Mouse (Mus musculus) spleen, adult 2 months (tissue): ENCODE measurements around the gene Zfp108. TPM values are rescaled to one million over a fixed set of nuclear protein-coding genes. Genes with fewer than 3 reads are reported as not detected.

ENCODE experiments used
- DNase-seq, 2 experiments: peaks; one replicate each; pipeline versions ENCODE4 v3.0.0 to v3.0.0-alpha.2; 2012 to 2021; ENCODE audit warnings: low spot score in 2 of 2, low read depth in 1 of 2
- H3K27ac ChIP-seq: fragments of 200-500 bp; 2 replicates; pipeline ENCODE4 v1.5.1; 2012; ENCODE audit warnings: low read length, inconsistent platforms; ENCODE audit not compliant: insufficient read depth
- H3K27me3 ChIP-seq: fragments of 200-500 bp; 2 replicates; pipeline ENCODE4 v1.6.1; 2012; ENCODE audit warnings: mild to moderate bottlenecking, moderate library complexity, low read length, inconsistent platforms; ENCODE audit not compliant: control insufficient read depth, insufficient read depth
- H3K36me3 ChIP-seq: fragments of 200-500 bp; 2 replicates; pipeline ENCODE4 v1.6.1; 2012; ENCODE audit warnings: mild to moderate bottlenecking, low read length, inconsistent platforms; ENCODE audit not compliant: control insufficient read depth, insufficient read depth
- H3K4me1 ChIP-seq: fragments of 200-500 bp; 2 replicates; pipeline ENCODE4 v1.6.1; 2011; ENCODE audit warnings: inconsistent platforms; ENCODE audit not compliant: control insufficient read depth, insufficient read depth, insufficient read length
- H3K4me3 ChIP-seq: fragments of 200-500 bp; 2 replicates; pipeline ENCODE4 v1.5.1; 2011; ENCODE audit warnings: mild to moderate bottlenecking, inconsistent platforms; ENCODE audit not compliant: insufficient read depth, insufficient read length; ENCODE audit errors: extremely low read depth
- CTCF ChIP-seq: fragments of 200-500 bp; IDR thresholded peaks from 2 replicates; pipeline ENCODE4 v1.5.1; 2011; ENCODE audit warnings: mild to moderate bottlenecking, inconsistent platforms; ENCODE audit not compliant: insufficient read depth, insufficient read length, insufficient replicate concordance; ENCODE audit errors: extremely low read depth
- POLR2A ChIP-seq: fragments of 200-500 bp; IDR thresholded peaks from 2 replicates; pipeline ENCODE4 v1.6.1; 2011; ENCODE audit warnings: low read depth, low read length, inconsistent platforms
- WGBS: fragments of 180-500 bp; shearing (Covaris S2); methylation state at CpG from one replicate; pipeline ENCODE4 v1.1.7; 2018; 5-methylcytosine and 5-hydroxymethylcytosine counted together
- polyA plus RNA-seq: library from polyadenylated mRNA; depleted of rRNA; stranded (reverse); fragments of >200 nt; gene quantifications from 2 replicates; pipeline ENCODE4 v1.2.3, GENCODE M21; 2012

Gene Zfp108
- polyA plus RNA-seq, 1 experiment = 0.16 TPM

GRCm38 (mm10) chr7:24286916-24287315, 32.3 kb downstream of the Zfp108 start:
- H3K36me3 ChIP-seq = peaks cover 6% of the 10 kb centered on the region
- H3K27ac ChIP-seq = no peak overlapping the region
- H3K4me1 ChIP-seq = no peaks in the 10 kb centered on the region
- DNase-seq = no peak
- H3K27me3 ChIP-seq = no peaks in the 10 kb centered on the region
- TF ChIP-seq CTCF = no peak
- no peak for TF ChIP-seq POLR2A
- 71% methylated on average over 4 of the region's 4 CpGs for WGBS
- no peak overlapping the region for H3K4me3 ChIP-seq

DNA sequence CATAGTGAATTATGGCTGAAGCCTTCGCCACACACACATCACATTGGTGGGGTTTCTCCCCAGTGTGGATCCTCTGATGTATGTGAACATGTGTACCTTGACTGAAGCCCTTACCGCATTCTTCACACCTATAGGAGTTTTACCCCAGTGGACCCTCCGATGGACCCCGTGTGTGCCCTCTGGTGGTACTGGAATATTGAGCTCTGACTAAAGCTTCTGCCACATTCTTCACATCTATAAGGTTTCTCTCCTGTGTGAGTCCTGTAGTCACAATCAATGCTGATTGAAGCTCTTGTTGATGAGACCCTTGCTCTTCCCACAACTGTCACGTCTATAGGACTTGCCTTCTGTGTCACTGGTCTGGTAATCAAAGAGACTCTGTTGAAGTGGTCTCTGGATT, 33.1 kb downstream of the Zfp108 start:
- Histone ChIP-seq H3K36me3 (peaks cover 10% of the 10 kb centered on the region), H3K27me3 (no peaks in the 10 kb centered on the region), H3K27ac (no peak overlapping the region), H3K4me3 (no peak overlapping the region), H3K4me1 (no peaks in the 10 kb centered on the region)
- no peak for TF ChIP-seq POLR2A
- no peak for DNase-seq
- 84% methylated on average over 5 of the region's 5 CpGs for WGBS

- 92% methylated on average over 6 of the region's 6 CpGs for WGBS
- Histone ChIP-seq H3K4me1 (no peaks in the 10 kb centered on the region), H3K27me3 (no peaks in the 10 kb centered on the region), H3K4me3 (no peak overlapping the region), H3K36me3 (peaks cover 12% of the 10 kb centered on the region), H3K27ac (no peak overlapping the region)
- TF ChIP-seq POLR2A = no peak
- no peak for TF ChIP-seq CTCF
- DNase-seq = no peak
Observed at GRCm38 (mm10) chr7:24288512-24288911, 33.9 kb downstream of the Zfp108 start.

DNA sequence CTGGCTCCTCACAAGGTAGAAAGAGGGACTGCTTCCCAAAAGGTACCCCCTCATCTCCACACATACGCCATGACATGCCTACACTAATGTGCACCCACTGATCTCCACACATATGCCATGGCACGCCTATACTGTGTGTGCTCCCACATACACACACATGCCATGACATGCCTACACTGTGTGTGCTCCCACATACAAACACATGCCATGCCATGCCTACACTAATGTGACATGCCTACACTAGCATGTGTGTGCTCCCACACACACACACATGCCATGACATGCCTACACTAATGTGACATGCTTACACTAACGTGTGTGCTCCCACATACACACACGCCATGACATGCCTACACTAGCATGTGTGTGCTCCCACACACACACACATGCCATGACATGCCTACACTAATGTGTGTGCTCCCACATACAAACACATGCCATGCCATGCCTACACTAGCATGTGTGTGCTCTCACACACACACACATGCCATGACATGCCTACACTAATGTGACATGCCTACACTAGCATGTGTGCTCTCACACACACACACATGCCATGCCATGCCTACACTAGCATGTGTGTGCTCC, 35.6 kb downstream of the Zfp108 start:
- Histone ChIP-seq H3K27ac (no peak overlapping the region), H3K27me3 (no peaks in the 10 kb centered on the region), H3K36me3 (peaks cover 17% of the 10 kb centered on the region), H3K4me1 (no peaks in the 10 kb centered on the region), H3K4me3 (no peak overlapping the region)
- TF ChIP-seq CTCF = no peak
- TF ChIP-seq POLR2A = no peak
- WGBS = 94% methylated on average over 4 of the region's 4 CpGs
- no peak for DNase-seq

GRCm38 (mm10) chr7:24291387-24292090, 36.9 kb downstream of the Zfp108 start:
- TF ChIP-seq POLR2A (no peak), CTCF (no peak)
- H3K36me3 ChIP-seq = peaks cover 18% of the 10 kb centered on the region
- no peaks in the 10 kb centered on the region for H3K27me3 ChIP-seq

DNA sequence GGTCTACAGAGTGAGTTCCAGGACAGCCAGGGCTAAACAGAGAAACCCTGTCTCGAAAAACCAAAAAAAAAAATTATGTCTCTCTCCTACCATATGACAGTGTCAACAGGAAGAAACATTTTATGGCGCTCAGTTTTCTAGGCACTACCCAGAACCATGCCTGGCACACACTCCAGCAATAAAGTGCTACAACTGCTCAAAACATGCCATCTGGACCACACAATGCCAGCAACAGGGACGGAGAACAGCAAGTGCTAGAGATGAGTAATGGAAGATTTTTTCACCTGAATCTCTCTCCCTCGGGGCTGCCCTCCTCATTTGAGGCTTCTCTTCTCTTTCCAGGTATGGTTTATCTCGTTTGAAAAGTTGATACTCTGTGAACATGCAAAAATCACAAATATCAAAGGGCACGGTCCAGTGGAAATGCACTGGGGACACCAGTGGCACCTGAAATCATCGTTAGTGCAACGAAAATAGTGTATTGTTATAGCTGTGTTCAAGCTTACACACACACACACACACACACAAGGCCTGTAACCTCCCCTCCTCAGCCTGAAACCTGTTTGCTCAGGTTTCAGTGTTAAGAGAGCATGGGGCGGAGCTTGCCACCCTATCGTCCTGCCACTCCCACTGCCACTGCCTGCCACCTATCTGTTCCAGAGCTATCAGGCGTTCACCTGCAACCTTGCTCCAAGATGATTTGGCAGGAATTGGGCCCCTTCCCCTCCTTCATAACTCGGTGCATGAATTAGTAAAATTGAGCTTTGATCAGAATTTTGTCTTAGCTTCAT, 38.7 kb downstream of the Zfp108 start:
- TF ChIP-seq CTCF = no peak
- no peak for TF ChIP-seq POLR2A
- Histone ChIP-seq H3K36me3 (peaks cover 18% of the 10 kb centered on the region), H3K4me3 (no peak overlapping the region), H3K27ac (no peak overlapping the region), H3K27me3 (no peaks in the 10 kb centered on the region), H3K4me1 (0 out of 2 replicates have a peak, but pooled peaks cover under 1% of the 10 kb centered on the region)
- WGBS = 90% methylated on average over 12 of the region's 12 CpGs
- DNase-seq = no peak

More at GRCm38 (mm10) chr7:24291387-24292090, 36.9 kb downstream of the Zfp108 start:
- no peak for DNase-seq
- no peak overlapping the region for H3K27ac ChIP-seq
- 94% methylated on average over 27 of the region's 27 CpGs for WGBS
- no peaks in the 10 kb centered on the region for H3K4me1 ChIP-seq
- H3K4me3 ChIP-seq = no peak overlapping the region
